Comparison of ENCODE assay signal across 16 mouse cellular contexts in the genomic region with DNA sequence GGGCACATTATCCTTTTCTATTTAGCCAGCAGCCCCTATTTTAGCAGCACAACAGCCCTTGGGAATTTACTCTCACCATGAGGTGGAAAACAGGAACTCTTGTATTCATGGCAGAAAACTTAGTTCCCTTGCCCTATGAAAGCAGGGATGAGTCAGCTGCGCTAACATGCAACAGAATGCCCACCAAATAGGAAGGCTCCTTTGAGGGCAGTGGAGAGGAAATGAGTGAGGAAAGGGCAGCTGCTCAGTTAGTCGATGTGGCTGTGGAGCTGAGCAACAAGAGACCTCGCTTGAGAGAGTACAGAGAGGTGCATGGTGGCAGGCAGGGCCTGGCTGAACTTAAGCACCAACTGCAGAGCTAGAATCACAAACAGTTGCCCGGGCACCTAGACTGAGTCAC. TPM values are rescaled to one million over a fixed set of nuclear protein-coding genes. Genes with fewer than 3 reads are reported as not detected.
DNase-seq lines count a peak whose midpoint lies in the region; ATAC-seq lines count a peak whose summit lies in the region.
"Had no signal": no experiment of that assay in that cellular context is flagged by ENCODE, and none has a peak within 500 bp of the region (broad histone marks: within the 10 kb centered on the region; RNA-seq: fewer than 3 reads in every experiment).

No protein-coding gene starts in this region.

- no peak overlapping the region for H3K9ac ChIP-seq in heart, embryonic 15.5 days
- no peak overlapping the region for H3K9ac ChIP-seq in forebrain, embryonic 11.5 days (ENCODE audit: low read length)
- H3K9ac ChIP-seq: hindbrain, embryonic 15.5 days; neural tube, embryonic 12.5 days had no signal

- no peak overlapping the region for H3K4me2 ChIP-seq in heart, embryonic 15.5 days
- no peak overlapping the region for H3K4me2 ChIP-seq in forebrain, embryonic 11.5 days (ENCODE audit: low read depth, low read length, severe bottlenecking)
- H3K4me2 ChIP-seq: hindbrain, embryonic 15.5 days; neural tube, embryonic 12.5 days had no signal

- H3K27me3 ChIP-seq in heart, embryonic 15.5 days, result no peaks in the 10 kb centered on the region
- no peaks in the 10 kb centered on the region for H3K27me3 ChIP-seq in limb, embryonic 10.5 days (ENCODE audit: low read depth, poor library complexity, severe bottlenecking)
- H3K27me3 ChIP-seq in forebrain, embryonic 11.5 days (ENCODE audit: control insufficient read depth, insufficient read depth, low read length), result no peaks in the 10 kb centered on the region
- H3K27me3 ChIP-seq: hindbrain, embryonic 15.5 days; neural tube, embryonic 12.5 days had no signal

- ATAC-seq in heart, embryonic 15.5 days (replicated peaks; ENCODE audit: insufficient number of reproducible peaks, insufficient read depth, low FRiP score, low read depth), result no peak
- ATAC-seq in common myeloid progenitor, adult 5-6 weeks (replicated peaks; ENCODE audit: low read depth, poor library complexity, severe bottlenecking), result peak; percentile 60
- no peak for ATAC-seq in forebrain, embryonic 11.5 days (replicated peaks; ENCODE audit: low FRiP score)
- ATAC-seq: activated CD4-positive, CD25-positive, alpha-beta regulatory T cell, adult 4 months; midbrain, embryonic 16.5 days had no signal

- WGBS in heart, embryonic 15.5 days, result 51% methylated on average over 4 of the region's 4 CpGs
- WGBS in limb, embryonic 10.5 days, result 83% methylated on average over 4 of the region's 4 CpGs
- 29% methylated on average over 4 of the region's 4 CpGs for WGBS in macrophage (ENCODE audit: missing documents)
- WGBS in forebrain, embryonic 11.5 days, result 82% methylated on average over 4 of the region's 4 CpGs

- DNase-seq in heart, adult 8-10 months (ENCODE audit: low spot score), result no peak
- DNase-seq in limb, embryonic 10.5 days (ENCODE audit: low spot score), result no peak
- DNase-seq in layer of hippocampus, postnatal 36 days, result no peak
- DNase-seq in forebrain, embryonic 11.5 days (ENCODE audit: low spot score), result no peak
- DNase-seq: cerebellum, adult 11-12 months; gastrocnemius, postnatal 14 days; lung, postnatal 14 days; right cerebral cortex, postnatal 4 days had no signal

- no peak overlapping the region for H3K4me3 ChIP-seq in heart, embryonic 15.5 days
- no peak overlapping the region for H3K4me3 ChIP-seq in limb, embryonic 10.5 days
- no peak overlapping the region for H3K4me3 ChIP-seq in macrophage (ENCODE audit: inconsistent target)
- H3K4me3 ChIP-seq in forebrain, embryonic 11.5 days (ENCODE audit: low read depth, low read length), result no peak overlapping the region
- H3K4me3 ChIP-seq: hindbrain, embryonic 15.5 days; neural tube, embryonic 12.5 days had no signal

- H3K27ac ChIP-seq in heart, embryonic 15.5 days, result peak overlapping the region; percentile 22
- peak overlapping the region; percentile 30; the same call in 1 of the 2 replicates for H3K27ac ChIP-seq in limb, embryonic 10.5 days
- H3K27ac ChIP-seq in macrophage, result peak overlapping the region; percentile 31
- no peak overlapping the region for H3K27ac ChIP-seq in forebrain, embryonic 11.5 days (ENCODE audit: low read depth, low read length)
- H3K27ac ChIP-seq: hindbrain, embryonic 15.5 days; kidney, postnatal 0 days; neural tube, embryonic 12.5 days had no signal

- no peaks in the 10 kb centered on the region for H3K79me2 ChIP-seq in macrophage (ENCODE audit: inconsistent target)

- peaks cover 3% of the 10 kb centered on the region; the same call in 1 of the 2 replicates for H3K4me1 ChIP-seq in heart, embryonic 15.5 days (replicated peaks)
- peaks cover 4% of the 10 kb centered on the region for H3K4me1 ChIP-seq in limb, embryonic 10.5 days
- H3K4me1 ChIP-seq in forebrain, embryonic 11.5 days (replicated peaks; ENCODE audit: control insufficient read depth, insufficient read depth, low read length), result no peaks in the 10 kb centered on the region
- H3K4me1 ChIP-seq: hindbrain, embryonic 15.5 days; neural tube, embryonic 12.5 days had no signal

- 0 out of 2 replicates have a peak, but pooled peaks cover 11% of the 10 kb centered on the region for H3K36me3 ChIP-seq in heart, embryonic 15.5 days
- peaks cover 15% of the 10 kb centered on the region for H3K36me3 ChIP-seq in limb, embryonic 10.5 days
- H3K36me3 ChIP-seq in macrophage (ENCODE audit: inconsistent target), result peaks cover 22% of the 10 kb centered on the region
- H3K36me3 ChIP-seq in forebrain, embryonic 11.5 days (ENCODE audit: control insufficient read depth, insufficient read depth, low read length), result no peaks in the 10 kb centered on the region

- H3K9me3 ChIP-seq in heart, embryonic 15.5 days (replicated peaks), result no peaks in the 10 kb centered on the region
- H3K9me3 ChIP-seq in limb, embryonic 10.5 days (replicated peaks), result no peaks in the 10 kb centered on the region
- H3K9me3 ChIP-seq in forebrain, embryonic 11.5 days (ENCODE audit: control insufficient read depth, low read length), result no peaks in the 10 kb centered on the region
- H3K9me3 ChIP-seq: hindbrain, embryonic 15.5 days; neural tube, embryonic 12.5 days had no signal

RNA-seq across cellular contexts. Expression of a gene that starts 36.6 kb away (rescaled TPM):
- polyA plus RNA-seq in heart, embryonic 15.5 days (2015; fragmentation: Nextera tagmentation; extraction: Ambion mirVana), result 23.8 and 23.9 TPM in 2 replicates
- 10 to 100 TPM; 13.0 to 18.8 (median 14.6) TPM for total RNA-seq in heart, adult 8-10 months (2022)
- total RNA-seq in common myeloid progenitor, adult 5-6 weeks (2017), result 22.2 and 25.9 TPM in 2 replicates
- 24.6 and 25.9 TPM in 2 replicates for polyA plus RNA-seq in limb, embryonic 10.5 days (2016; fragmentation: Nextera tagmentation; extraction: Ambion mirVana)
- total RNA-seq in macrophage (2018; cell fraction: chromatin; rRNA removed), result 100 to 1,000 TPM in 24 of 26 experiments, 10 to 100 TPM in 2; 93.4 to 180 (median 128) TPM
- total RNA-seq in macrophage (2018; cell fraction: cytosol; rRNA removed), result 10 to 100 TPM; 32.4 to 42.9 (median 36.7) TPM
- total RNA-seq in macrophage (2018; cell fraction: nucleus; rRNA removed), result 100 to 1,000 TPM in 6 of 26 experiments, 10 to 100 TPM in 20; 47.7 to 114 (median 87.8) TPM
- 33.4 to 41.3 TPM (median 37.1 TPM) in 3 replicates for polyA plus RNA-seq in macrophage (2018)
- total RNA-seq in layer of hippocampus, postnatal 36 days (2021), result 100 to 1,000 TPM in 1 of 2 experiments, 10 to 100 TPM in 1; 96.0 to 101 TPM
- polyA plus RNA-seq in forebrain, embryonic 11.5 days (2014; fragmentation: Nextera tagmentation; extraction: Ambion mirVana), result 38.1 and 40.5 TPM in 2 replicates
